Comparison of ENCODE assay signal across 19 mouse cellular contexts in the genomic region with DNA sequence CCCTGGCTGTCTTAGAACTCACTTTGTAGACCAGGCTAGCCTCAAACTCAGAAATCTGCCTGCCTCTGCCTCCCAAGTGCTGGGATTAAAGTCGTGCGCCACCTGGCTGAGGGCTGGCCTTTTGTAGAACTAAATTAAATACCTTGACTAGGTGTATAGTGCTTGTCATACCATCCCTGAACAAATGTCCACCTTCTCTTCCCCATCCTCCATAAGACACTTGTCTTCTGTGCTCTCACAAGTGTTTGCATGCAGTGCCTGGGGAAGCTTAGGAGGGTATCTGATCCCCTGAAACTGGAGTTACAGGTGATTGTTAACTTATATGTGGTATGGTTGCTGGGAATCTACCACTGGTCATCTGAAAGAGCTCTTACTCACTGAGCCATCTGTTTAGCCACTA.
"Had no signal": no experiment of that assay in that cellular context is flagged by ENCODE, and none has a peak within 500 bp of the region (broad histone marks: within the 10 kb centered on the region; RNA-seq: fewer than 3 reads in every experiment).

No protein-coding gene starts in this region.

- H3K4me2 ChIP-seq: lung, embryonic 15.5 days; midbrain, embryonic 12.5 days; neural tube, embryonic 13.5 days; neural tube, embryonic 15.5 days had no signal

- ATAC-seq: lung, postnatal 0 days; midbrain, embryonic 16.5 days had no signal

- H3K4me1 ChIP-seq: lung, embryonic 15.5 days; midbrain, embryonic 10.5 days; midbrain, embryonic 12.5 days; neural tube, embryonic 13.5 days; neural tube, embryonic 15.5 days had no signal

- DNase-seq: lung, adult 18-20 months; lung, postnatal 4 days; midbrain, embryonic 14.5 days; retina, postnatal 1 day; right cerebral cortex, adult 18-20 months; right cerebral cortex, postnatal 25 days; right cerebral cortex, postnatal 4 days; spleen, adult 18-20 months; thymus, adult 18-20 months; thymus, postnatal 14 days; thymus, postnatal 36 days had no signal

- H3K27ac ChIP-seq: liver, embryonic 14.5 days; lung, embryonic 15.5 days; midbrain, embryonic 10.5 days; midbrain, embryonic 12.5 days; neural tube, embryonic 13.5 days; neural tube, embryonic 15.5 days had no signal

- H3K9ac ChIP-seq: liver, embryonic 14.5 days; lung, embryonic 15.5 days; midbrain, embryonic 12.5 days; neural tube, embryonic 13.5 days; neural tube, embryonic 15.5 days had no signal

- H3K9me3 ChIP-seq: lung, embryonic 15.5 days; midbrain, embryonic 10.5 days; midbrain, embryonic 12.5 days; neural tube, embryonic 13.5 days; neural tube, embryonic 15.5 days had no signal

- H3K27me3 ChIP-seq: lung, embryonic 15.5 days; midbrain, embryonic 12.5 days; neural tube, embryonic 13.5 days; neural tube, embryonic 15.5 days had no signal

- H3K4me3 ChIP-seq: lung, embryonic 15.5 days; midbrain, embryonic 10.5 days; midbrain, embryonic 12.5 days; neural tube, embryonic 13.5 days; neural tube, embryonic 15.5 days had no signal
